Mouse (Mus musculus) G1E-ER4 (cell line): ENCODE measurements around the gene Dcdc2b. TPM values are rescaled to one million over a fixed set of nuclear protein-coding genes. Genes with fewer than 3 reads are reported as not detected.

ENCODE experiments used
- GATA1 ChIP-seq: IDR thresholded peaks from one replicate; pipeline ENCODE4 v1.8.0; 2012; ENCODE audit warnings: low read length, inconsistent platforms
- polyA plus RNA-seq: library from polyadenylated mRNA; stranded (reverse); fragments of >175 nt; gene quantifications from 2 replicates; pipeline ENCODE4 v1.2.3, GENCODE M21; 2012

The Dcdc2b gene
- polyA plus RNA-seq, 1 experiment = not detected

GRCm38 (mm10) chr4:129608426-129609025 is 5.5 kb downstream of the Dcdc2b start:
- no peak for TF ChIP-seq GATA1

GRCm38 (mm10) chr4:129600233-129601158 is 13.6 kb downstream of the Dcdc2b start, which contains the start of the genes Eif3i and Tmem234:
TSS of gene Eif3i (minus strand) at chr4:129600648.
TSS of gene Tmem234 (plus strand) at chr4:129600668.
- TF ChIP-seq GATA1 = no peak

- TF ChIP-seq GATA1 = no peak
Observed at GRCm38 (mm10) chr4:129588865-129589264, 25.2 kb downstream of the Dcdc2b start.

GRCm38 (mm10) chr4:129586943-129587342 is 27.1 kb downstream of the Dcdc2b start:
- TF ChIP-seq GATA1 = no peak

GRCm38 (mm10) chr4:129585773-129586172 is 28.3 kb downstream of the Dcdc2b start:
- TF ChIP-seq GATA1 = no peak

- TF ChIP-seq GATA1 = no peak
Observed at GRCm38 (mm10) chr4:129584884-129585608, 29.0 kb downstream of the Dcdc2b start.

GRCm38 (mm10) chr4:129584370-129584769 is 29.7 kb downstream of the Dcdc2b start:
- TF ChIP-seq GATA1 = no peak

- TF ChIP-seq GATA1 = no peak
Observed at GRCm38 (mm10) chr4:129582251-129582650, 31.8 kb downstream of the Dcdc2b start.

- TF ChIP-seq GATA1 = no peak
Observed at GRCm38 (mm10) chr4:129580347-129580746, 33.7 kb downstream of the Dcdc2b start.

GRCm38 (mm10) chr4:129578466-129578865 is 35.6 kb downstream of the Dcdc2b start, which contains the start of gene Fam167b:
TSS of gene Fam167b (minus strand) at chr4:129578549.
- no peak for TF ChIP-seq GATA1

GRCm38 (mm10) chr4:129577688-129578087 is 36.4 kb downstream of the Dcdc2b start:
- TF ChIP-seq GATA1 = no peak

GRCm38 (mm10) chr4:129576863-129577491 is 37.1 kb downstream of the Dcdc2b start:
- no peak for TF ChIP-seq GATA1

- TF ChIP-seq GATA1 = no peak
Observed at GRCm38 (mm10) chr4:129575171-129575844, 38.7 kb downstream of the Dcdc2b start.

GRCm38 (mm10) chr4:129573430-129573829 is 40.6 kb downstream of the Dcdc2b start, which contains the start of gene Lck:
TSS of gene Lck (minus strand) at chr4:129573641.
- no peak for TF ChIP-seq GATA1

- no peak for TF ChIP-seq GATA1
Observed at GRCm38 (mm10) chr4:129573093-129573370, 41.0 kb downstream of the Dcdc2b start.
